Mouse (Mus musculus) embryo, embryonic 11 days (tissue): ENCODE results near the gene Psmb8.

ENCODE experiments used
- DNase-seq: peaks from one replicate; pipeline ENCODE4 v3.0.0-alpha.2; 2015

Gene Psmb8

GRCm38 (mm10) chr17:34194723-34195122, 2.8 kb upstream of the Psmb8 start:
- DNase-seq = no peak

GRCm38 (mm10) chr17:34196491-34196890, 1.0 kb upstream of the Psmb8 start:
- DNase-seq = no peak

- DNase-seq = no peak
Observed at GRCm38 (mm10) chr17:34197904-34198520, 491 bp downstream of the Psmb8 start.

- no peak for DNase-seq
Observed at GRCm38 (mm10) chr17:34198521-34198912, 996 bp downstream of the Psmb8 start.

- DNase-seq = no peak
Observed at GRCm38 (mm10) chr17:34199050-34199619, 1.6 kb downstream of the Psmb8 start.

- DNase-seq = no peak
Observed at GRCm38 (mm10) chr17:34200047-34200446, 2.5 kb downstream of the Psmb8 start.

GRCm38 (mm10) chr17:34200772-34201505, 3.4 kb downstream of the Psmb8 start:
- DNase-seq = no peak

GRCm38 (mm10) chr17:34201506-34202055, 4.1 kb downstream of the Psmb8 start:
- DNase-seq = no peak

- no peak for DNase-seq
Observed at GRCm38 (mm10) chr17:34202760-34203442, 5.4 kb downstream of the Psmb8 start.

GRCm38 (mm10) chr17:34203444-34203843, 5.9 kb downstream of the Psmb8 start, which contains the start of gene Tap2:
Tap2 (plus strand) TSS chr17:34203527.
- DNase-seq = no peak

GRCm38 (mm10) chr17:34204303-34205010, 6.9 kb downstream of the Psmb8 start:
- DNase-seq = peak; percentile 87

- no peak for DNase-seq
Observed at GRCm38 (mm10) chr17:34205021-34205745, 7.7 kb downstream of the Psmb8 start.

- peak; percentile 48 for DNase-seq
Observed at GRCm38 (mm10) chr17:34205746-34206176, 8.2 kb downstream of the Psmb8 start.

- DNase-seq = no peak
Observed at GRCm38 (mm10) chr17:34206731-34207130, 9.2 kb downstream of the Psmb8 start.

GRCm38 (mm10) chr17:34207456-34207855, 9.9 kb downstream of the Psmb8 start:
- DNase-seq = no peak

- DNase-seq = no peak
Observed at GRCm38 (mm10) chr17:34207866-34208265, 10.3 kb downstream of the Psmb8 start.

- no peak for DNase-seq
Observed at GRCm38 (mm10) chr17:34208421-34208820, 10.9 kb downstream of the Psmb8 start.

GRCm38 (mm10) chr17:34209680-34210079, 12.2 kb downstream of the Psmb8 start:
- DNase-seq = no peak

GRCm38 (mm10) chr17:34210599-34210998, 13.1 kb downstream of the Psmb8 start:
- no peak for DNase-seq

- DNase-seq = no peak
Observed at GRCm38 (mm10) chr17:34211746-34212365, 14.3 kb downstream of the Psmb8 start.

GRCm38 (mm10) chr17:34213936-34214335, 16.4 kb downstream of the Psmb8 start:
- no peak for DNase-seq
